Mouse (Mus musculus): Measurements from ENCODE around the gene Trim39.

Trim39 gene

GRCm38 (mm10) chr17:36271586-36272256 is at the start of gene Trim39:
Trim39 (minus strand) TSS chr17:36272247.
- DNase-seq: peak; percentile 79 to 90

GRCm38 (mm10) chr17:36315689-36316253 is 43.7 kb upstream of the Trim39 start:
- DNase-seq: no peak

- DNase-seq: peak; percentile 45 to 63
Measured at GRCm38 (mm10) chr17:36315041-36315688, 43.1 kb upstream of the Trim39 start.

GRCm38 (mm10) chr17:36314511-36314910 is 42.5 kb upstream of the Trim39 start:
- no peak for DNase-seq

GRCm38 (mm10) chr17:36309293-36309692 is 37.2 kb upstream of the Trim39 start:
- DNase-seq: no peak

- peak; percentile 77 to 83 for DNase-seq
Measured at GRCm38 (mm10) chr17:36308855-36309254, 36.8 kb upstream of the Trim39 start.

- no peak for DNase-seq
Measured at GRCm38 (mm10) chr17:36286390-36286789, 14.3 kb upstream of the Trim39 start, which contains the start of gene H2-M10.2. H2-M10.2 (minus strand) TSS chr17:36286490.

GRCm38 (mm10) chr17:36281521-36282245 is 9.6 kb upstream of the Trim39 start:
- no peak for DNase-seq

GRCm38 (mm10) chr17:36274776-36275175 is 2.7 kb upstream of the Trim39 start:
- no peak for DNase-seq

- DNase-seq: no peak
Measured at GRCm38 (mm10) chr17:36273796-36274195, 1.7 kb upstream of the Trim39 start.

GRCm38 (mm10) chr17:36272643-36273366 is 758 bp upstream of the Trim39 start:
- DNase-seq: no peak

GRCm38 (mm10) chr17:36270956-36271585 is 976 bp downstream of the Trim39 start:
- peak; percentile 86 to 94 for DNase-seq

- DNase-seq: peak in 1 of 2 experiments; percentile 42
Measured at GRCm38 (mm10) chr17:36265834-36266233, 6.2 kb downstream of the Trim39 start.

GRCm38 (mm10) chr17:36264273-36264925 is 7.6 kb downstream of the Trim39 start:
- no peak for DNase-seq

GRCm38 (mm10) chr17:36261511-36262166 is 10.4 kb downstream of the Trim39 start:
- no peak for DNase-seq

GRCm38 (mm10) chr17:36257969-36258368 is 14.1 kb downstream of the Trim39 start, which contains the start of gene Rpp21:
Rpp21 (minus strand) TSS chr17:36258069.
- DNase-seq: no peak

- peak; percentile 86 to 93 for DNase-seq
Measured at GRCm38 (mm10) chr17:36257241-36257947, 14.7 kb downstream of the Trim39 start.

- no peak for DNase-seq
Measured at GRCm38 (mm10) chr17:36253087-36253600, 18.9 kb downstream of the Trim39 start.

- peak in 1 of 2 experiments; percentile 54 for DNase-seq
Measured at GRCm38 (mm10) chr17:36252250-36252876, 19.7 kb downstream of the Trim39 start.

Data from kidney, postnatal 25 days (tissue).